Mouse (Mus musculus): ENCODE results near the gene Fancc.

The Fancc gene

DNA sequence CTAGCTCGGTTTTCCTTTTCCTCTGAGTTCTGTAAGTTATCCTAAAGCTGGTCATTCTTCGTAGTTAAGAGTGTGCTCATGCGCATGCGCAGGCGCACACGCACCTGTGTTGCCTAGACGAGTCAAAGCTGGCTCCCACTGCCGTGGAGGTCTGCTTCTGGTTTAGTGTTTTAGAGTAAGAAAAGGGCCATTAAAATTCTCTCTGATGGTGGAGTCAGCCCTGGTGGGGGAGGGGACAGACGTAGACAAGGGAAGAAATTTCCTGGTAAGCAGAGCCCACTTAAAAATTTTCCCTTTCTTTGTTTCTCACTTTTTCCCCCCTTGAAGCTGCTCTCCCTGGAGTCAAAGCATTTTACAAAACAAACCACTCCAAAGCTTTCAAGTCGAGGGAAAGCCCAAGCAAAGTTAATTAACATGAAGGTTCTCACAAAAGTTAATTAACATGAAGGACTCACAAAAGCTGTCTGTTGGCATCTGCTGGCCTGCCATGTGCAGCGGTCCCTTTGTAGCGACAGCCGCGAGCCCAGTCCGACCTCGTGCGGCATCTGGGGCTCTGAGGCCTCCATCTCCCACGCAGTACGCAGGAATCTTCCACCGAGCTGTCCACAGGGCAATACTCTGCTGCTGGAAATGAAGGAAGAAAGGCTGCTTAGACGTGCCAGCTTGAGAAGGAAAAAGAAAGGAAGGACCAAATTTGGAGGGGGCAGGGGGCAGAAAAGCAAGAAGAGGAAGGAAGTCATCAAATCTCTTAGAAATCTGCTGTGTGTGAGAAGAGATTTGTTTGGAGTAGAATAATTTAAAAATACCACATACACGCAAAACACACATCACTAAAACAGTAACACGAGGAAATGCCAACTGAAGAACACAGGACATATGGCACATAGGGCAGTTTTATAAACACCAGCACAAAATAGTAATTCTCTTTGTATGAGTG lies at the start of gene Fancc:
Gene Fancc (minus strand): TSS at position 633 of the 937 bp plus-strand sequence.
- DNase-seq (ENCODE audit: low spot score in 2 of 2) = peak; percentile 48 to 52

DNA sequence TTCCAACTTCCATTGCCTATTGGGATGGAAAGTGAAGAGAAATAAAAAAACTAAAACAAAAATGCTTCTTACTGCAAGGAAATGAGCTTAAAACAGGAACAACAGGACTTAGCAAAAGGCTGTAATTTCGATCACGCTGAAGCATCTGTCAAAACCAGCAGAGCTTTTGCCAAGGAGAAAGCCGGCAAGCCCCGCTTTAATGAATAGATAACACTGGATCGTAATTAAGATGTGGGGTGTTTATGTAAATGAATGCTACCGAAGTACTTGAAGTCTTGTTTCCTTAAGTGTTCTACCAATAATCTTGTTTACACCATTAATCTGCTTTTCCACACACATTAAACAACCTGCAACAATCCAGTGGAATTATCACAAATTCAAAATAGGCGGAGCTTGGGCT lies 48.2 kb upstream of the Fancc start:
- DNase-seq (ENCODE audit: low spot score in 2 of 2) = no peak

DNA sequence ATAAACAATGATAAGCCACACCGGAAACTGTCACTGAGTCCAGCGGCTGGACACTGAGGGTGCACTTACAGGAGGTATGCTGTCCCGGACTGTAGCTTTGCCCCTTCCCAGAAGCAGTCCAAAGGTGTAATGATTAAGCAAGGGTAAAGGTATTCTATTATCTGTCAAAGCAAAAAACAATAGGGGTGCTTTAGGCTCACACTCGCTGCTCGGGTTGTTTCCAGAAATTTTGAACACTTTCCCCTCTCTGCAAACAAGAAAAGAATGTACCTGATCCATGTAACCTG lies 47.8 kb upstream of the Fancc start:
- DNase-seq (ENCODE audit: low spot score in 2 of 2) = no peak

DNA sequence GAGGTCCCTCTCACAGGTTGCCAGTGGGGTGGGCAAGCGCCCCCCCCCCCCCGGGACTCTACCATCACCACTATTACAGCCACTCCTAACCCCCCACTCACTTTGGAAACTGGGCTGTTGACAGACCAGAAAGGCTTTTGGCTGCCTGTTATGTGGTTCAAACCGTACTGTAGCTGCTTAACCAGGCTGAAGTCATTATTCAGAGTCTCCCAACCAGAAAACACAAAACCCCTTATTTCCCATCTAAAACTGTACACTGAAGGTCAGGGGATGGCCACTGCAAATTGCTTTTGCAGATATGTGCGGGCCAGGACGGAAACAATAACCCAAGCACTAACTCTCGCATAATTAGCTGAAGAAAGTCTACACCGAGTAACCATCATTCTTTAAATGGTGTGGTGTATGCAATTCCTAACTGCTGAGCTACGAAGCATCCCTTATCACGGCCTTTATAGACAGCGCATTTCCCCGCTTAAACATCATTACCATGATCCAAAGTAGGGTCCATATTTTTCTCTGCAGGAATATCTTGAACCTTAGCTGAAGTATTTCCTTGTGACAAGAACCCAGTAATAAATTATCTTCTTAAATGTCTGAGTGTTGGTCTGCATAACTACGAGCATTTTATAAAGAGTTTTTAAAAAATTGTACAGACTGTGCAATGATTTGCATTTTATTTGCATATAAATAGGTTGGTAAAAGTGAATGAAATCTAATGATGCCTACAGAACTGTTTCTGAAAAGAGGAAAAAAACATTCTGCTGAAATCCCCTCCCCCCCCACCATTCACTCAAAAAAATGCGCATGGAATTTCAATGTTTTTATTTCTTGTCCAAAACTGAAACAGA lies 47.3 kb upstream of the Fancc start:
- DNase-seq (ENCODE audit: low spot score in 2 of 2) = no peak

DNA sequence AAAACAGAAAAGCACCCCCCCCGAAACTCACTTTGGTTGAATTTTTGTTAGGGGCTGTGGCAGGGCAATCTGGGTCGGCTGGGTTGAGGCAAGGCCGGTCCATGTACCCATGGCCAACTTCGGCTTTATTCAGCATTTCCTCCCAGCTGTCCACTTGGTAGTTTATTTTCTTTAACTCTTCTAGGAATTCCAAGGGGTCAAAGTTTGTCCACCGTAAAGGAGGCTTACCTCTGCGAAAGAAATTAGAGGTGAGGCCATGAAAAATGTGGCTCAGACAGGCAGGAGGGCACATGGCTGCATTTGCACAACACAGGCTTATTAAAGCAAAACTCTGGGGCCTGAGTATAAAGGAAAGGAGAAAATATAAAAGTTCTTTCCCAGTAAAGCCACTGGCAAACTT lies 46.4 kb upstream of the Fancc start:
- DNase-seq (ENCODE audit: low spot score in 2 of 2) = no peak

DNA sequence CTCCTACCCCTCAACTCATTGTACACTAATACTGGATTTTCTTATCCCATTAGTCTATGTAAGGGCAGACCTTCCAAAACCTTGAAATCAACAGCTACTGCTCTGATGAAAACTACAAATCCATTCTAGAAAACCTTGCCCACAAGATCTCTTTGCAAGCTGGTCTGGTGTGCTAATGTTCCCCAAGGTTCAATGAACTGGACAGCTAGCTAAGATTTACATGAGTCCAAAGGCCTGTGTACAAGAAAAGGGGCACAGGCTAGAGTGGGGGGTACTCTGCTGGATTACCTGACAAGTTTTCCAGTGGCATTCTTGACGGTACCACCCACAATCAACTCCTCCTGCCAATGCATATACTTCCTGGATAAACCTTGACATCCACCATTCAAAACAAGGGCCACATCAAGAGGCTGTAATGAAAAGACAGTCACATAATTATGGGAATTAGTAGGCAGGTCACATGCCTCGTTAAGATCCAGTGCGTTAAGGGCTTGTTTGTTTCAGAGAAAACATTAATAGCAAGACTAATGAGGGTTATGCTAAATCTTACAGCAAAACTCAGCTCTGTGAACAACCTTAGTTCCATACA lies 45.8 kb upstream of the Fancc start:
- no peak for DNase-seq (ENCODE audit: low spot score in 2 of 2)

DNA sequence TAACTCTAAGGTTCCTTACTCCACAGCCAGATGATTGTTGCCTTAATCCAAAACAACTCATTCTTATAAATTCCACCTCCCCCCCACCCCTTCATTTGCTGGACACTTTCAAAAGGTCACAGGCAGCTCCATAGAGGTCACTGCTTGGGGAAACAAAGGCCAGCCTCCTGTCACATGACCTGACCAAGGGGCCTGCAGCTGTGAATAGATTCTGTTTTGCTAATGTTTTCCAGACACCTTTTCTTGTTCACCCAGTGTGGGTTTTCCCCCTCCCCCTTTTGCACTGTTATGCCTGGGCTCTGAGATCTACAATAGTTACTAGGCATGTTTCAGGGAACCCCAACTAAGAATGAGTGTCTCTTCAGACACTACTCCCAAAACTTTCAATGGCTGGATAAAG lies 44.4 kb upstream of the Fancc start:
- DNase-seq (ENCODE audit: low spot score in 2 of 2) = no peak

DNA sequence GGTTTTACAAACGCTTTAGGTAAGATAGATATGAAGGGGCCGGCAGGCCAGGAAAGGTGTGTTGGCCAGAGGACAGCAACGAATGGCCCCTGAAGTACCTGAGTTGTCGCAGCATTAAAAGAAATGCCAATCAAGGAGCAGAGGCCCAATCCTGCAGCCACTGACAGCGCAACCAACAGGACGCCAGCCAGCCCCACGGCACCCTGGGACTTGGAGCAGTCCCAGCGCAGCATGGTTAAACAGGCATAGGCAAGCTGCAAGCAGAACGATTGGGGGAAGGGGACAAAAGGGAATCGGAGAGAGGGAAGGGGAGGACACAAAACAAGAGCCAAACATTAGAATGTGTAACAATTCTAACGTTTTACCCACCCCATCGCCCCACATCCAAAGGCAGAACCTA lies 43.5 kb upstream of the Fancc start:
- DNase-seq (ENCODE audit: low spot score in 2 of 2) = no peak

DNA sequence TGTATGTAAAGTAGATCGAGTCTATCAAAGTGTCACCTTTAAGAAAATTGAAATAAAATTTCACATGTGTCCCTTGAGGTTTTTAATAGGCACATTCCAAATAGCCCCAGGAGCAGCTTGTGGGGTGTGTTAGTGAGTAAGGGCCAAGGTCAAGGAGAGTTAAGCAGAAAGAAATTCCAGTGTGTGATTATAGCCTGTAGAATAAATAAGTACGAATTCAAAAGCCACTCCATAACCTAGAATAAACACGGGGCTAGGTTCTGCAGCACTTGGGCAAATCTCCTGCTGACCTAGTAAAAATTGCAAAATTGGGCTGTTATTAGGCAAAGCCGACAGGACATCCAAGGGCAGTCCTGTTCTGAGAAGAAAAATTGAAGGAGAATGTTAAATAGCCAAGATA lies 37.9 kb upstream of the Fancc start:
- no peak for DNase-seq (ENCODE audit: low spot score in 2 of 2)

DNA sequence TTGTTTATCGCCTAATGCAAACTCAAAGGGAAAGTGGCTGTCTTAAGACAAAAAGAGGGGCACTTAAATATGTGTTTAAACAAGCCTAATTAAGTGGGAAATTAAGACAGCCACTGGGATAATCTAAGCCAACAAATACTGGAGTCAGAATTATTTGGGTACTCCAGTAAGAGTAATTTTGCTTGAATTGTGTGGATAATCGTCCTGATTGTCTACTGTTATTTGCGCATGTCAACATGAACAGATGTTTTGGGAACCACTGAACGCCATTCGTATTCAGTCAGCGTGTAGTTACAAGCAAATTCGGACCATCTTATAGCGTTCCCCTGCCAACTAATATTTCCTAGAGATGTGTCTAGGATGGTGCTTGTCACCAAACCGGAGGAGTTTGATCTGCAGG lies 33.8 kb upstream of the Fancc start:
- DNase-seq (ENCODE audit: low spot score in 2 of 2) = no peak

DNA sequence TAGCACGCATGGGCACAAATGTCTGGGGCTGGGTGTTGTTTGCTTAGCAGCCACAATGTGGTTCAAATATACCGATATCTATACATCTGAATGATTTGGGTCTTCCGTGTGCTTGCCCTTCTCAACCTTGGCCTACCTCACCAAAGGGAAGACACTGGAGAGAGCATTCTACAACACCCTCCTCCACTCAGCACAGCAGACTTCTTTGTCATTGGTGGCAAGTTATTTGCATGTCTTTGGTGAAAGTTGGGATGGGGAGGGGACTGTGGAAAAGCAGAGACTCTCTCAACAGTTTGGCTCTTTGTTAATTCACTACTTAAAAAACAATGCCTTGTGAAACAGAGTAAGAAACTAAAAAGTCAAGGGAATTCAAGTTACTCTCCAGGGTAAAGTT lies 33.3 kb upstream of the Fancc start:
- no peak for DNase-seq (ENCODE audit: low spot score in 2 of 2)

DNA sequence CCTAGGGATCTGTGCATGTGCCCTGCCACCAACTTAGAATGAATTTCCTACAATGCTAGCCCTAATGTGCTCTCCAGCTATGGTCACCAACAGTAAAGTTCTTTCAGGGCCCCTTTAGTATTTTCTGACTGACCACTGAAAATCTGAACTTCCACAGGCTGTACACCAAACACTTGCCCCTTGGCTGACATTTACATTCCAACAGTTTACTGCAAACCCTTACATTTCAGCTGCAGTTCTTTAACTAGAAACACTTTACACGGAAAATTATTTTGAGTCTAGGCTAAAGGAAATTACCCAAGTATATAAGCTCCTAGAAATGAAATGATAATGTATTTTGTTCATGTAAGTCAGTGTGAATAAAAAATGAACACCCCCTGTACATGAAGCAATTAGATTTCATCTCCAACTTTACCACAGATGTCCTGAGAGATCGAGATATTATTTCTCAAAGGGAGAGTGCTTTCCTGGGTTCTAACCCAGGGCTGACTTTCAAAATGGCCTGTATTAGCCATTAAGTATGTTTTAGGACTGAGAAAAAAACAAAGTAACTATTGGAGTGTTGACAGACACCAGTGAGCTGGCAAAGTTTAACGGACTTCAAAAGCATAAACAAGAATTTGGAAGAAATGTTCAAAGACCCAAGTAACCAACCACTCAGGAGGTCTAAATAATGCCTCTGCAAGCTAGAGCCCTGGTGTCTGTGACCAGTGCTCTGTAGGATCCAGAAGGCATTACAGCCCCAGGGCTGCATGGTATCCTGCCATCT lies 32.7 kb upstream of the Fancc start:
- DNase-seq (ENCODE audit: low spot score in 2 of 2) = no peak

DNA sequence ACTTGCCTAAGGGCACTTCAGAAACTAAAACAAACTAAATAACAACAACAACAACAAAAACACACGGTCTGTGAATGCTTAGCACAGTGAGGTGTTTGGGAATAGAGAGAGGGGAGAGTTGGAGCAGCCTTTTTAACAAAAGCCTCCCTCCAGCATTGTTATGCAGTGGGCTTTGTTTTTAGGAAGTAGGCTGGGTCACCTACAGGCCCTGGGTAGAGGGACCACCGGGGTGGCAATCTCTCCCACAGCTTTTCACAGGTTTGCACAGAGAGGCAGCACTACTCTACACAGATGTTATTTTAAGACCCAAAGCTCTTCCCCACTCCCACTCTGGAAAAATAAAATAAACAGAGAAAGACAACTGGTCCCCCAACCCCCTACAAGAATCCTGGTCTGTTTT lies 31.8 kb upstream of the Fancc start:
- DNase-seq (ENCODE audit: low spot score in 2 of 2) = no peak

DNA sequence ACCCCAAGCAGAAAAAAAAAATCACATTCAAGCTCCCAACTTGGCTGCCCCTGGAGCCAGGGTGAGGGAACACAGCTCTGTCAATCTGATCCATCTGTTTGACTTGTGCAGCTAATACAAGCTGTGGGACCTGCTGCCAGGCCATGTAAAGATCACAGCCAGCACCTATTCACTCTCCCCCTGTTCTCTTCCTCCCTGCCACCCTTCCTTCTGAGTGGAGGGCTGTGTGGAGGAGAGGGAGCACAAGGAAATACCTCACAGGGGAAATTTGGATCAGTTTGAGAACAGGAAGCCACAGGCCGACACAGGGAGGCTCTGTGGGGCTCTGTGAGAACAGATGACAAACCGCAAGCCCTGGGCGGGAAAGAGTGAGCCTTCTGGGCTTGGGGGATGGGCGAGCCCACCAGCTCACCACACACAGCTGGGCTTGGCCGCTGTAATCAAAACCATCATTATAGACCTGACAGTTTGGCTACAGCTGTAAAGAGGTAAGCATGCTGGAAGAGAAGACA lies 31.1 kb upstream of the Fancc start:
- DNase-seq (ENCODE audit: low spot score in 2 of 2) = peak; percentile 45 to 56

DNA sequence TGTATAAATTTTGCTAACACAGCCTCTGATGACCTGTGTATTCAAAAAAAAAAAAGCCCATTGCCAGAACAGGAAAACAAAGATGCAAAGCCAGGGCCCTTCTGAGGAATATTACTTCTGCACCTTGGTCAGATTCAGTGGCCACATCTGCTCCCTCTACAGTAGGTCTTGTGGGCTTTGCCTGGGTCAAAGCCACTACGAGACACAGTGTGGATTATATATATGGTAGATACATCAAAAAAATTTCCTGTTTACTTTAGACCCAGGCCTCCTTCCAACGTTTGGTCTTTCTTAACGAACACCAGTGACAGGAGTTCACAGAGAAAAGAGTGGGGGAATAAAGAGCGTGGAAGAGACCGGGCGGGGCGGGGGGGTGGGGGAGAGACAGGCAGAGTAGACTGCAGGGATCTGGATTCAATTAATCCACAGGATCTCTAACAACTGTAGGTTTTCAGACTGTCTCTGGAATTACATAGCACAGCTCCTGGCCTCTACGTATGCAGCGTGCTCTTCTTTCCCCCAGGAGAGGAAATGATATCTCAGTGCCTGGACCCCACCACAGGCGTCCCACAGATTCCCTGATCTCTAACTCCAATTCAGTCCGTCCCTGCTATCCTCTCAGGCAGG lies 28.6 kb upstream of the Fancc start:
- DNase-seq (ENCODE audit: low spot score in 2 of 2) = no peak

DNA sequence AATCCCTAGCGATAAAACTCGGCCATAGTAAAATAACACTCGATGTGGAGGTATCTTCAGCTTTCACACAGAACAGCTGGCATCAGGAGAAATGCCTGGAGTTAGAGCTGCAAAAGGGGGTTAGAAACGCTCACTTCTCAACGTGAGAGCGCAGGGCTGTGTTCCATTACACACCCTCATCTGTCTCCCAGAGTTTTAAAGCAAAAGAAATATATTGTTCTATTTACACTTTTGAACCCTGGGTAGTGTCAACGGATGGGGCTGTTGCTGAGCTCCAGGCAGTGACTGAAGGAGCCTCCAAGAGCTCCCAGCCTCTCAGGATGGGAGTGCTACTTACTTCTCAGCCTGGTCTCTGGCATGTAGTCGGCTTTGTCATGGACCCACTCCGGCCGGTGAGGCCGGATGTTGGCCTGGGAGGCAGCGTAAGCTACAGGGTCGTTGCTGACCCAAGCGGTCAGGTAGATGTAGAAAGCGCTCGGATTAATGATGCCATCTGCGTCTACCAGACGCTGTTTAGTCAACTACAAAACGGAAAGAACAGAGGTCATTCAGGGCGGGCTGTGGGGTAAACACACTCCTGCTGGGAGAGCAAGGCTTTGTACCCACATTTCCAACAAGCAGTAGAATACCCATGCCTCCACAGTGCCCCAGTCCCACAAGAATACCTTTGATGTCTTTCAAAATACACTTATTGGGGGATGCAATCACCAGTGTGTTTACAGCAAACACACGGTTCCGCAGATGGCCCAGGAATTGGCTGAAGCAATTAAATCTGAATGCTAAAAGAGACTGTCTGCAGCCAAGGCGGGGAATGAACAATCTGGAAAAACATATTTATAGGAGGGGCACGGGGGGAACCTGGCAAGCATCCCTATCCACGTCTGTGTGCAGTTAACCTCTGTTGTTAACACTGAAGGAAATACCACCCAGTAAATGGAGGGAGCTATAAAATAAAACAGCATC lies 27.8 kb upstream of the Fancc start:
- peak in 1 of 2 experiments; percentile 54 for DNase-seq (ENCODE audit: low spot score in 2 of 2)

DNA sequence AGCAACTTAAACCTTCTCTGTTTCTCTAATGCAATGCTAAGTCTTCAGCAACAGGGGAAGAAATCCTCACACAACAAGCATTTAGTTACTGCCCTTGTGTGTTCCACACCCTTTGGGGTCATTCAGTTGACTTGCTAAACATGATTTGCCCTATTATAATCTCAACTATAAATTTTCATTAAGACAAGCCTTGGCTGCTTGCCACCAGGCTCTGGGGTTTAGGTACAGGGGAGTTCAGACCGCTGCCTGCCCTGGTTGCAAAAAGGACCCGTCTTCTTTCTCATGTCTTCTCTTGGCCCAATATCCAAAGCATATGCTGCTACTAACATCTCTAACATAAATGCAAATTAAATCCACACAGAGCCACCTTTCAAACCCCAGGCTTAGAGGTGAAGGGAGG lies 27.0 kb upstream of the Fancc start:
- DNase-seq (ENCODE audit: low spot score in 2 of 2) = no peak

DNA sequence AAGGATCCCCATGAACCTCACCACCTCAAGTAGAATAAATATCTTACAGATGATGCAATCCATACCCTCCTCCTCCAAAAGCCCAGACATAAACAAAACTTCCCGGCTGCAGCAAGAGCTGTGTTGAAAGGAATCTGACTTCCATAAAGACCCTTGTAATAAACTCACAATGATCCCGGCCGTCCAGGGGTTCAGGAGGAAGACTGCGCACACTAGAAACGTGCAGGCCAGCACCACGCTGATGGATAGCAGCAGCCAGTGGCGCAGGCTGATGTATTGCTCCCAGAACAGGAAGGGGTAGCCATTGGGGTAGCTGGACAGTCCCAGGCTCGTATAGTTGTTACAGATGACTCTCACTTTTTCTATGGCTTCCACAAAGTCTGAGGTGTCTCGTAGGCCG lies 25.8 kb upstream of the Fancc start:
- DNase-seq (ENCODE audit: low spot score in 2 of 2) = no peak

DNA sequence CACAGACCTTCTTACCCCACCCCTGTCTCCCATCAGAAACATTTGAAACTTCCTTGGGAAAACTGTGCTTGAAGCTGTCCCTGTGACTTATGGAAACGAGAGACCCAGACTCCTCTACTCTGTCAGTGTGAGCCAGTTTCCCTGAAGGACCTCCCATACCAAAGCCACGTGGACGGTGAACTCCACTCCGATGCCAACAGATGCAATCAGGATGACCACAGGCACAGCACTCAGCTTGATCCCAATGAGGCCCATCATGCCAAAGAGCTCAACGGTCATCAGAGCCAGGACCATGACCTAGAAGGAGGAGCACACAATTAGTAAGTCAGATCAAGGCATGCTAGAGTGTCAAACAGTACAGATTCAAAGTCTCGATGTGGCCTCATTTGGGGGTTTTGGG lies 23.0 kb upstream of the Fancc start:
- no peak for DNase-seq (ENCODE audit: low spot score in 2 of 2)

DNA sequence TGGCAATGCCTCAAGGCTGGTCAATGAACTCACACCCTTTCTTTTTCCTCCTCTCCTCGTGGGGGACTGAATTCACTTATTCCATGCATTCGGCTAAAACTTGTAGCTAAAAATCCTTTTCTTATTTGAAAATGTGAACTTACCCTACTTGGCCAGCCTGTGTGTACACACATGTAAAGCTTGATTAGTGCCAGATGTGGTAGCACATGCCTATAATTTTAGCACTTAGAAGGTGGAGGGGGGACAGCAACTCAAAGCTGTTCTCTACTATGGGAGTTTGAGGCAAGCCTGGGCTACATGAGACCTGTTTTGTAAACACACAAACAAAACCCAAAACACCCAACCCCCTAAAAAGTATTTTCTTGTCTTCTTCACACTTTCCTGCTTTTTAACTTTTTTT lies 19.5 kb upstream of the Fancc start:
- no peak for DNase-seq (ENCODE audit: low spot score in 2 of 2)
